Mouse (Mus musculus) erythroblast, embryonic 14.5 days (primary cell): ENCODE results near the gene Cdk5rap2. TPM values are rescaled to one million over a fixed set of nuclear protein-coding genes. Genes with fewer than 3 reads are reported as not detected.

Experiments used
- H3K27me3 ChIP-seq: 2 replicates; pipeline ENCODE4 v1.6.1; 2012; ENCODE audit warnings: inconsistent platforms; ENCODE audit not compliant: control insufficient read depth
- H3K36me3 ChIP-seq: 2 replicates; pipeline ENCODE4 v1.6.1; 2012; ENCODE audit warnings: mild to moderate bottlenecking, inconsistent platforms; ENCODE audit not compliant: control insufficient read depth
- H3K4me1 ChIP-seq: 2 replicates; pipeline ENCODE4 v1.6.1; 2012; ENCODE audit warnings: inconsistent platforms; ENCODE audit not compliant: control insufficient read depth
- H3K4me3 ChIP-seq: replicated peaks from 2 replicates; pipeline ENCODE3; 2012; ENCODE audit warnings: moderate library complexity, mild to moderate bottlenecking, inconsistent platforms
- H3K9me3 ChIP-seq: 2 replicates; pipeline ENCODE4 v1.6.1; 2012; ENCODE audit warnings: low read length, inconsistent platforms, mixed read lengths; ENCODE audit not compliant: control insufficient read depth
- GATA1 ChIP-seq: IDR thresholded peaks from 2 replicates; pipeline ENCODE4 v1.6.1; 2012; ENCODE audit warnings: low read length, inconsistent platforms, mixed read lengths
- TAL1 ChIP-seq: IDR thresholded peaks from 3 replicates; pipeline ENCODE4 v1.6.1; 2012; ENCODE audit warnings: low read length, inconsistent platforms, mixed read lengths
- polyA plus RNA-seq: library from polyadenylated mRNA; stranded (reverse); fragments of >175 nt; gene quantifications from 2 replicates; pipeline ENCODE4 v1.2.3, GENCODE M21; 2012

Gene Cdk5rap2
- polyA plus RNA-seq, 1 experiment: 17.1 TPM

DNA sequence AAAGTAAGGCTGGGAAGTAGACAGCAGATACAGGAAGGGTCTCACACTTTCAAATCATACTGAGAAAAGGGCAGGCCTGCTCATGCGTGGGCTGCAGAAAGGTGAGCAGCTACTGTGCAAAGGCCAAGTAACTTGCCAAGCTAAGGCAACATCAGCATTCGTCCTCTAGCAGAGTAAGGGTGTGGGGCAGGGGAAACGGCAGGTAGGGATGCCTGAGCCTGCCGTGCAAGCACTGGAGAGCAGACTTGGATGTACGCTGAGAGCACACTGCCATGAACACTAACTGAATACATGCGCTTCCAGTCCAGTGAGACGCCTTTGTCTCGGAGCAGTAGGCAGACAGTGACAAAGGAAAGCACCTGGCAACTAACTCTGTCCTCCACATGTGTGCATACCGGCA is 127.1 kb downstream of the Cdk5rap2 start:
- Histone ChIP-seq H3K9me3 (no peaks in the 10 kb centered on the region), H3K27me3 (no peaks in the 10 kb centered on the region), H3K4me3 (no peak overlapping the region), H3K4me1 (no peaks in the 10 kb centered on the region), H3K36me3 (peaks cover 62% of the 10 kb centered on the region)
- TF ChIP-seq TAL1: no peak
- TF ChIP-seq GATA1: no peak

GRCm38 (mm10) chr4:70278882-70279281 is 131.4 kb downstream of the Cdk5rap2 start:
- Histone ChIP-seq H3K4me1 (no peaks in the 10 kb centered on the region), H3K9me3 (no peaks in the 10 kb centered on the region), H3K4me3 (no peak overlapping the region), H3K27me3 (no peaks in the 10 kb centered on the region), H3K36me3 (peaks cover 54% of the 10 kb centered on the region)
- TF ChIP-seq TAL1: no peak
- no peak for TF ChIP-seq GATA1

- no peak overlapping the region for H3K4me3 ChIP-seq
- TF ChIP-seq TAL1 (no peak), GATA1 (no peak)
- H3K27me3 ChIP-seq: no peaks in the 10 kb centered on the region
- no peaks in the 10 kb centered on the region for H3K9me3 ChIP-seq
- peaks cover 50% of the 10 kb centered on the region for H3K36me3 ChIP-seq
- no peaks in the 10 kb centered on the region for H3K4me1 ChIP-seq
Measured at GRCm38 (mm10) chr4:70278057-70278456, 132.2 kb downstream of the Cdk5rap2 start.

DNA sequence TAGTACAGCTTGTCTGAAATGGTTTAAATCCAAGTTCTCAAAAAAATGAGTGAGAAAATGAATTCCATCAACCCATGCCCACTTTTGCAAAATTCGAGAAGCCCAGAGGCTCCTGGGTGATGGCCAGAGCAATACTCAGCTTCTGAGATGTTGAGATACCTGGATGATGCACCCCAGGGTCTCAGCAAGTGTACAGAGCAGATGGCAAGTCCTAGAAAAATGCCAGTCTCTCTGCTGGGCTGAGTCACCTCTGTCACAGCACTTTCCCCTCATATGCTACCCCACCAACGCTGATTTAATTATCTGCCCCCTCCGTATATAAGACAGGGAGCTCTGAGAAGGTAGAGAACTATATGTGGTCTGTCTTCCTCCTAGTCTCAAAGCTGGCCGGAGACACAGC is 137.3 kb downstream of the Cdk5rap2 start:
- TF ChIP-seq GATA1 (no peak), TAL1 (no peak)
- peaks cover 33% of the 10 kb centered on the region for H3K36me3 ChIP-seq
- no peaks in the 10 kb centered on the region for H3K9me3 ChIP-seq
- H3K4me3 ChIP-seq: no peak overlapping the region
- H3K27me3 ChIP-seq: no peaks in the 10 kb centered on the region
- no peaks in the 10 kb centered on the region for H3K4me1 ChIP-seq

DNA sequence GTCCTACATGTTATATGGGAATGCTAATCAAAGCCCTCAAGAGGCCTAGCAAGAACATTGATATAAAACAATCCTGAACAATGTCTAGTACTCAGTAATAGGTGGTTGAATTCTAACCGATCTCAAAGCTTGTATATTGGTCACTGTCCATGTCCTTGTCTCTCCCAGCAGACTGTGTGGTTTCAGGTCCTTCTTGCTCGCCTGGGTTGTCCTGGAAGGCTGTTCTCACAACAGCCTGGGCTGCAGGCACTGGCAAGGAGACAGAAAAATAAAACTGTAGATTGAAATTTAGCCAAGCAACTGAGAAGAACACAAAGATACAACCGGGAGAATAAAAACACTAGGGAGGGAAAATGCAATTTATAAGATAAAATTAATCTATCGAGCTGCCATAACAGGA is 137.7 kb downstream of the Cdk5rap2 start:
- Histone ChIP-seq H3K27me3 (no peaks in the 10 kb centered on the region), H3K4me3 (no peak overlapping the region), H3K36me3 (peaks cover 33% of the 10 kb centered on the region), H3K4me1 (no peaks in the 10 kb centered on the region), H3K9me3 (no peaks in the 10 kb centered on the region)
- TF ChIP-seq TAL1 (no peak), GATA1 (no peak)

- no peak overlapping the region for H3K4me3 ChIP-seq
- H3K27me3 ChIP-seq: no peaks in the 10 kb centered on the region
- peaks cover 4% of the 10 kb centered on the region for H3K4me1 ChIP-seq
- H3K36me3 ChIP-seq: peaks cover 60% of the 10 kb centered on the region
- no peaks in the 10 kb centered on the region for H3K9me3 ChIP-seq
- TF ChIP-seq GATA1 (no peak), TAL1 (no peak)
Measured at GRCm38 (mm10) chr4:70267213-70267906, 142.9 kb downstream of the Cdk5rap2 start.

DNA sequence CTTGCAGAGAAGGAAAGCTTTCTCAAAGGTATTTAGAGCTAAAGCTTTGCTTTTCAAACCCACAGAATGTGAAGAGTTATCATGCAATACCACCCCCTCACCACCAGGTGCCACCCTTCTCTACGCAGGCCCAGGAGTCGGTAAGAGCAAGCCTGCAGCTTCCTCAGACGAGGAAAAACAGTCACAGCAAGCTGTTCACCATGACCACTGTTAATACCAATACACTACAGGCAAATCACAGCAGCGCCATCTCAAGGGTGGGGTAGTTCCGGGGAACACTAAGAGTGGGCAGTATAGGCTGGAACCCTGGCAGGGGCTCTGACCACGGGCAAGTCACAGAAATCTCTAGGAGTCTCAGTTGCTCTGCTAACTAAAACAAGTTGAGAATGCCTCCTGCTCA is 145.0 kb downstream of the Cdk5rap2 start:
- TF ChIP-seq GATA1 (no peak), TAL1 (no peak)
- Histone ChIP-seq H3K27me3 (no peaks in the 10 kb centered on the region), H3K36me3 (peaks cover 59% of the 10 kb centered on the region), H3K4me1 (peaks cover 23% of the 10 kb centered on the region), H3K4me3 (no peak overlapping the region), H3K9me3 (no peaks in the 10 kb centered on the region)

GRCm38 (mm10) chr4:70262850-70263249 is 147.4 kb downstream of the Cdk5rap2 start:
- H3K27me3 ChIP-seq: no peaks in the 10 kb centered on the region
- no peak overlapping the region for H3K4me3 ChIP-seq
- H3K36me3 ChIP-seq: peaks cover 75% of the 10 kb centered on the region
- TF ChIP-seq TAL1 (no peak), GATA1 (no peak)
- H3K9me3 ChIP-seq: no peaks in the 10 kb centered on the region
- peaks cover 23% of the 10 kb centered on the region for H3K4me1 ChIP-seq

DNA sequence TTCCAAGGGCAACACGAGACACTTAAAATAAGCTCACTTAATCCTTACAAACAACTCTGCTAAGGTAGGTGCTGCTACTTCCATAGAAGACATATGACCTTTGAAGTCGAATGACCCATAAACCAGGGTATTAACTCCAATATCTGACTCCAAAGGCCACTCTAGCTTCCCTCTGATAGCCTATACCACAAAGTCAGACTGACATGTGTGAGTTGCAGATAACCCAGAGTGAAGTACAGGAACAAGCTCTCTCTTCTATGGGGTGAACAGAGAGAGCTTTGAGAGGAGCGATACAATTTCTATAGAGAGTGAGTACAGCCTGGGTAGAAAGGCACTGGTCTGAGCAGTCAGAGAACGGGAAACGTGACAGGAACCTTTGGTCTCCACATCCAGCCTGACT is 148.9 kb downstream of the Cdk5rap2 start:
- TF ChIP-seq TAL1: no peak
- no peak for TF ChIP-seq GATA1
- Histone ChIP-seq H3K36me3 (peaks cover 78% of the 10 kb centered on the region), H3K4me3 (no peak overlapping the region), H3K27me3 (no peaks in the 10 kb centered on the region), H3K4me1 (peaks cover 23% of the 10 kb centered on the region), H3K9me3 (no peaks in the 10 kb centered on the region)

DNA sequence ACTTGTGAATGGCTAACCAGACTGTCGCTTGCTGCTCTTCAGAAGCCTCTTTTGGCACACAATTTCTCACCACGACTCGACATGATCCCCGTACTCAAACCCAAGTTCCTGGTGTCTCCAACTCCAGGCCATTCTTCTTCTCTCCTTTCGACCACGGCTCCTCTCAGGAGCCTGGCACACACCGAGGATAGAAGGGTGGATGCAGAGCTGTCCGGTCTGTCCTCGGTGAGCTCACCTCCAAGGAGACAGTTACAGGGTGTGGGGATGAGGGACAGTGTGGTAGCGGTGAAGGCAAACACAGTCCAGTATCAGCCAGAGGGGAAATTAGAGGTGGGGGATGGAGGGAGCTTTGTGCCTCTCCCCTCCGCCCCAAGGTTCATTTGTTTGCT is 149.8 kb downstream of the Cdk5rap2 start:
- no peaks in the 10 kb centered on the region for H3K27me3 ChIP-seq
- no peak overlapping the region for H3K4me3 ChIP-seq
- no peaks in the 10 kb centered on the region for H3K9me3 ChIP-seq
- H3K4me1 ChIP-seq: peaks cover 23% of the 10 kb centered on the region
- H3K36me3 ChIP-seq: peaks cover 81% of the 10 kb centered on the region
- TF ChIP-seq TAL1: no peak
- no peak for TF ChIP-seq GATA1
